Mouse (Mus musculus) erythroid progenitor cell, adult 5-6 weeks (primary cell): ENCODE measurements around the gene B4galnt4. TPM values are rescaled to one million over a fixed set of nuclear protein-coding genes. Genes with fewer than 3 reads are reported as not detected.

ENCODE experiments used
- ATAC-seq: replicated peaks from 2 replicates; pipeline ENCODE4 v1.8.0; 2016; ENCODE audit warnings: moderate number of reproducible peaks, mild to moderate bottlenecking, moderate TSS enrichment, inconsistent platforms; ENCODE audit not compliant: poor library complexity, low FRiP score, severe bottlenecking
- total RNA-seq, 2 experiments: library from RNA; stranded (forward) in 1 of 2; stranded (reverse) in 1 of 2; fragments of 150-400 nt in 1 of 2; fragments of 186-747, 209-891 nt in 1 of 2; gene quantifications; 2 replicates each; pipeline versions ENCODE4 v1.2.3 to v1.2.4; 2015 to 2017; ENCODE audit warnings: low replicate concordance in 2 of 2

B4galnt4 gene
- total RNA-seq, 2 experiments from 2014 or later = not detected

DNA sequence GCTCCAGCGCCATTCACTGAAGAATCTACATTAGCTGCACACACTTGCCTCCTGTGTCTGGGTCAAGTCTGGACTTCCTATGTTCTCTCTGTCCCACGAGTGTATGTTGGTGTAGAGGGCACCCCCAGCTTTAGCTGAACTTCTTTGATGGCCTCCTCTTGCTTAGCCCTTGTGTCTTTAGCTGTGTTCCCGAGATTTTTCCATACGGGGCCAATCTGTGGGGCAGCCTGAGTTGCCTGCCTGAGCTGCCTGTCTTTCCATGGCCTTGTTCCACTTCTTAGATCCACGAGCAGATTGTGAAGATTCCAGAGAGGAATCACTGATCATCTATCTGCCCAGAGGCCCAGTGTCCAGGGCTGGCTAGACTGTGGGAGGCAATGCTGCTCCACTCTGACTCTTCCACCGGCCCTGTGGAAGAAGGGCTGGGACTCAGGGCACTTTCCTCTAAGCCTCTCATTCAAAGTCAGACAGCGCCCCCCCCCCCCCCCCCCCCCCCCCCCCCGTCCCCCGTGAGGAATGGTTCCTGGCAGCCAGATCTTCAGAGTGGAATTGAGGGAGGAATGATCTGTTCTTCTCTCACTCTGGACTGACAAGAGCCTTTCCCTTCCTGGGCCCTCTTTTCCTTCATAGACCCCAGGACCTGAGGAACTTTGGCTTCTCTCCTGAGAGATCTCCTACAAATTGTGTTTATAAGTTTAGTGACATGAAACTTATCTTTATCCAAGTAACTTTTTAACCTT, 19.9 kb upstream of the B4galnt4 start:
- ATAC-seq = no peak

DNA sequence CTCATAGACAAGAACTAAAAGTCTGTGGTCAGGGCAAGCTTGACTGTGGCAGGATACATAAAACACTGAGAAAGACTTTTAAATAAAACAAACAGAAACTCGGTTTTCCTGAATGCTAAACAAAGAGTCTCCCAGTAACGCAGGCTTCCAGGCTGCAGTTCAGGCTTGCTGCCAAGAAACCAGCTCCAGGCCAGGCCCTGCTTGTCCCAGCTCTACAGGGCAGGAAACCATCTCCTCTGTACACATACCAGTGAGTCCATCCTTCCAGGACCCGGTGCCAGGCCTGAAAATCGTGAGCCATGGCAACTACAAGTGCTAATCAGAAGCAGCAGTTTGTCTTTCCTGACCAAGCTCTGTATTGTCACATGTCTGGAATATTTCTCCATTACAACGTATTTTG, 19.2 kb upstream of the B4galnt4 start:
- peak; percentile 60 for ATAC-seq

DNA sequence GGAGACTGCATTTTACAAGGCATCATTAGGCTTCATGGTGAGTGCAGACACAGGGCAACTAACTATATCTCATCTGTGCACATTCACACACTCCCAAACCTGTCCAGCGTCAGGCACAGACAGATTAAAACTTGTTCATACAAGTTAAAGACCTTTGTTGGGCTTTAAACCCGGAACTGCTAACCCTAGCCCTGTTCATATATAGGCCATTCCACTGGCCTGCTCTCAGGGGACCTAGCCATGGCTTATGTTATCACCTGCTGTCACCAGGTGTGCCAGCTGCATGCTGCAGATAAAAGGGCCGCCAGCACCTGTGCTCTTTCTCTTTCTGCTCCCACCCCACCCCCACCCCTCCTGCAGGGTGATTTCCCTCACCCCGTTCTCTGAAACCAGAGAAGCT, 18.4 kb upstream of the B4galnt4 start:
- ATAC-seq = peak; percentile 70

DNA sequence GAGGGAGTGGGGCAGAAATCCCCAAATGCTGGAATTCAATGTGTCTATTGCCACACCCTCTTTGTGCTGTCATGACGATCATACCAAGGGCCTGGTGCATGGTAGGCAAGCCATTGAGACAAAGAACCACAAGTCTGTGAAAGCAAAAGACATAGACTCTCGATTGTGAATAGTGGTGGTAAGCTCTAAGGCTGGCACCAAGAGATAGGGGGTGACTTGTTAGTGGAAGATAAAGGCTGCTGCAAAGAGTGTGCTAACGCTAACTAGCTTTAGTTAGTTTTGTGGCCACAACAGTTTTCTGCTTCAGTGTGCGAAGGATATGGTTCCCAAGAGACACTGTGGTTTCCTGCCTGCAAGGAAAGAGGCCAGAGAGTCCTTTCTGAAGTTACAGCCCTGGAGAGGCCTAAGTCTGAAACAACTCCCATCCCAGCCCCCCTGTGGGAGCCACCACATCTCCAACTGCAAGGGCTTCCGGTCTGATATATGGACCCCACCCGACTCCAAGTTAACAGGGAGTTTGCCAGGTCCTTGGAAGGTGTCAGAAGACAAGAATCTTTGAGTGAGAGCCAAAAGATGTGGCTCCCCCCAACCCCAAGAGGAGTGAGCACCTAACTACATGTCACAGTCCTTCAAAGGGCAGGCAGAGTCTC, 13.8 kb upstream of the B4galnt4 start:
- ATAC-seq = peak; percentile 62

DNA sequence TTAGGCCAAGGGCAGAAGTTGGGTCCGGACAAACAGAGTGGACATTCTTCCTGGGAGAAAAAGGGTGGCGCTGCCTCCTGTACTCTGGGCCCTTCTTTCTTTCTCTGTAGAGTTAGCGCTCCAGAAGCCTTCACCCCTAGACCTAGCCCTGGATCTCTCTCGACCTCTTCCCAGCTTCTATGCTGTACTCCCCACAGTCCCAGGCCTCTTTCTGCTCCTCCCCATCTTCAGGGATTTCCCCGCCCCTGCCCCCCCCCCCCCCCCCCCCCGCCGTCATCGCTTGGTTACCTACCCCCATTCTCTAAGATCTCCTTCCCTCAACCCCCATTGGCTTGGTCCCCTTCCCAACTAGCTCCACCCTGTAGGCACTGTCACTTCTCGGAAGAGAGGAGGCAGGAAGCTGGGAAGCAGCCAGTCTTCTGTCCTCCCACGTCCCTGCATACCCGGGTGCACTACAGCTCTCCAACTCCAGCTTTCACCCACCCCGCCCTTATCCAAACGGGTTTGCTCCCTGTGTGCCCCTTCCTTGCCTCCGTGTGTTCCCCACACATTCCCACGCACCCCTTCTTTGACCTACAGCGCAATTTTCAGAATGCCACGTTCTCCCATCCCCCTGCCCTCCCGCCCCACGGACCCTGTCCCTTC, 13.2 kb upstream of the B4galnt4 start:
- ATAC-seq = no peak

DNA sequence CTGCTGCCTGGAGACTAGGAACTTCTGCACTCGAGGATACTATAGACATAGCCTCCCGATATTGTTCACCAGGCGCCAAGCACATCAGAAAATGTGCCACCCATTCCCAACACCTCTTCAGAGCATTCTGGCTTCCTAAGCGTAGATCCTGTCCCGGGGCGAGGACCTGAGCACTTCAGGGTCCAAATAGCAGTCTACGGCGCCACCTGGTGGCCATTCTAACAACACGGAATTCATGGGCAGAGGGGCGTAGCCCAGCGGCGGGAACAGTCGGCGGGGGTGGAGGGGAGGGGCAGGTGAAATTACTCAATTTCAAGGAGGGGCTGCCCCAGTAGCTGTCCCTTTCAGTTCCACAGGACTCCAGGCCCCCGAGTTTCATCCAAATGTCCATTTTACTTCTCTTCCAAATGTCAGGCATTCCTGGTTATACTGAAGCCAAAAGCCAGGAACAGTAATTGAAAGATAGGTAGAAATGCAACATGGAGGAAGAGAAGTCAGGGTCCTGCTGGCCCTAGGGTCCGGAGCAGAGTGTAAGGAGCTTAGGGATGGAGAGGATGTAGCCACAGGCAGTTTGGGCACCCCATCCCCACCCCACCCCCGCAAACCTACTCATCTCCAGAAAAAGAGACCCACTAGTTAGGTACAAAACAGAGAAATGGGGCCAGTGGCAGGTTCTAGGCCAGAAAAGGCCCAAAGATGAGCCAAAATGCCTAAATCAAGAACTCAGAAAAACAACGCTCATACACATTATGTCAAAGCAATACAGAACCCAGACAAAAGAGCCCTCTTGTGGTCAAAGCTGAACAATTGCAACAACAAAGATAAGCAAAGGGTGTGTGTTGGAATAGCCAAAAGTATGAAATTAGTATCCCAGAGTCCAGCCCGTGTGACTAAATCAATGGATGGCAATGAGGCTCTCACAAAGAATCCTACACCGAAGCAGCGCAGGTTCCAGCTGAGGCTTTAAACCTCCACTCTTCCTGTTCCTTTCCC, 12.4 kb upstream of the B4galnt4 start:
- ATAC-seq = peak; percentile 76

DNA sequence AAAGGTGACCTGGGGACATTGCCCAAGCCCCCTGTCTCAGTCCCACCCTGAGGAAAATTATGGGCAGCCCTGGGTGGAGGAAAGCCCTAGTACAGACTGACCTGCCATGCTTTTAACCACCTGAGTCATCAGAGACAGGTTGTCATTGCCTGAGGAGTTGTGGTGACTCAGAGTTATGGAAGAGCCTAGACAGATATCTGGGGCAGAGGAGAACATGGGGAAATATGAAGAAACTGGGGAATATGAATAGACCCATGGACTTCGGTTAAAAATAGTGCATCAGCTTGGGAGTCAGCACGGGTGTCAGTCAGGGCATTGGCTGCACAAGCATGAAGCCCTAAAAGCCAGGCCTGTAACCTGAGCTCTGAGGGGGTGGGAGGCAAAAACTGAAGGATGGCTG, 11.6 kb upstream of the B4galnt4 start:
- no peak for ATAC-seq

DNA sequence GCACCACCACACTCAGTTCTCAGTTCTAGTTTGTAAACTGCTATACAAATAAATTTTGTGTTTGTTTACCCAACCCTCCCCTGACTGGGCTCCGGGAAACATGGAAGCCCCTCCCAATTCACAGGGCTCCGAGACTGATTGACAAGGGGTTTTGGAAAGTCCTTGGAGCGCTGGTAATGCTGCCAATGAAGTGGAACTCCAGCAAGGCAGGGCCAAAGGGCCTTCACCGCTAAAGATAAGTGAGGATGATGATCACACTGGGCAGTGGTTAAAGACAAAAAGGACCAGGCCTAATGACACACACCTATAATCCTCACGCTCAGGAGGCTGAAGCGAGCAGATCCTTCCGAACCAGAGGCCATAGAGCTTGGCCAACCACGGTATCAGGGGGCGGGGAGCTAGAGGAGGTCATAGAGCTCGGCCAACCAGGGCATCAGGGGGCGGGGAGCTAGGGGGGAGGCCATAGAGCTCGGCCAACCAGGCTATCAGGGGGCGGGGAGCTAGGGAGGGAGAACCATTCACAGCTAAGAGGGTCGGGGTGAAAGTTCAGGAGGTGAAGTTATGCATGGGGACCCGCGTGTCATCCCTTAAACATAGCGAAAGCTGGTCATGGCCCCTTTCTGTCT, 9.7 kb upstream of the B4galnt4 start:
- ATAC-seq = no peak

DNA sequence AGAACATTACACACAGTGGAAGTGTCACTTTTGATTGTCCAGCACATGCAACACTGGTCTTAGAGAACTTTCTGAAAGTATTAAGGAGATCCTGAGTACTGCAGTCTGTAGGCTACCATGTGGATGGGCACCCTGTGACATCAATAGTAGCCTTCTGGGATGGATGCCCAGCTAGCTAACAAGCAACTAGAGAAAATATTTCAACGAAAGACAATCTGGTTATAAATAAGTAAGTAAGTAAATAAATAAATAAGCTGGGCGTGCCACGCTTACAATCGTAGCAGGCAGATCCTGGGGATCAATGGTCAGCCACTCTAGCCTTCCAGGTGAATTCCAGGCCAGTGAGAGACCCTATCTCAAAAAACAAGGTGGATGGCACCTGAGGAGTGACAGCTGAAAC, 8.9 kb upstream of the B4galnt4 start:
- no peak for ATAC-seq

GRCm38 (mm10) chr7:141052421-141052820, 8.5 kb upstream of the B4galnt4 start:
- ATAC-seq = no peak

DNA sequence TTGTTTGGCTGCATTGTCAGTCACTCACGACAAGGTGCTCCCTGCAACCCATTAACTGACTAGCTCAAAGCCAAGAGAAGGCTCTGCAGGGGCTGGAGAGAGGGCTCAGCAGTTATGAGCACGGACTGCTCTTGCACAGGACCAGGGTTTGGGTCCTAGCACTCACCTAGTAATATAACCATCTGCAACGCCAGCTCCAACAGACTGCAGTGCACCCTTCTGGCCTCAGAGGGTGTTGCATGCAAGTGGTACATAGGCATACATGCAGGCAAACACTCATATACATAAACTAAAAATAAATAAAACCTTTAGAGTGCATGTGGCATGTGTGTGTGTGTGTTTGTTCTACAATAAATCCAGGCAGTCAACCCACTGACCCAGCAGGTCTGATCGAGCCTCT, 5.1 kb upstream of the B4galnt4 start:
- ATAC-seq = no peak

- no peak for ATAC-seq
Observed at GRCm38 (mm10) chr7:141056976-141057375, 3.9 kb upstream of the B4galnt4 start.

- no peak for ATAC-seq
Observed at GRCm38 (mm10) chr7:141057541-141057940, 3.4 kb upstream of the B4galnt4 start.

DNA sequence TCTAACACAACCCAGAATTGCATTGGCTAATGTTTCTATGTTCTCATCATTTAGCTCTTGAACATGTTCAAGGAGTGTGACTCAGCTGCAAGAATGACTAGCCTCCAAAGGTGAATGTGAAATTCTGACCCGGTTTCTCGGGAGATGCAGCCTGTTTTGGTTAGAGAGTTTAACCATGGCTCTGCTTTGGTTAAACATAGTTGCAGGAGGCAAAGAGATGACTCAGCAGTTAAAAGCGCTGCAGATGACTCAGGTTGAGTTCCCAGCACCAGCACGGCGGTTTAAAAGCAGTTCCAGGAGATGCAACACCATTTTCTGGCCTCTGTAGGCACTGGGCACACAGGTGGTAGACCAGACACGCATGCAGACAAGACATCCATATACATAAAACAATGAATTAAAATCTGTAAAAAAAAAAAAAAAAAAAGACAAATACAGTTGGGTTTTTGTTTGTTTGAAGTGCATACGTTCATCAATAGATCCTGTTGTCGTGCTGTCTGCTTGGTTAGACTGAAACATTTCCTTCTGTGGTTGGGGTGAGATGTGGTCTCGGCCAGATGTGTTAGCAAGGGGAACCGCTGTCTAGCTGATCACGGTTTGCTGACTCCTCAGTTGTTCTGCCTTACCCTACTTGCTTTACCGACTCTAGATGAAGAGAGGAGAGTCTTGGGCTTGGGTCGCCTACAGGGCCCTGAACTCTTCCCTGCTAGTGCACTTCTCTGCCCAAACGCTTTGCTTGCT, 2.1 kb upstream of the B4galnt4 start:
- ATAC-seq = no peak

- no peak for ATAC-seq
Observed at GRCm38 (mm10) chr7:141059929-141060328, 975 bp upstream of the B4galnt4 start.

GRCm38 (mm10) chr7:141061269-141061692, 377 bp downstream of the B4galnt4 start:
- no peak for ATAC-seq

GRCm38 (mm10) chr7:141062525-141062924, 1.6 kb downstream of the B4galnt4 start:
- ATAC-seq = no peak

GRCm38 (mm10) chr7:141063353-141063752, 2.4 kb downstream of the B4galnt4 start:
- ATAC-seq = no peak

GRCm38 (mm10) chr7:141064175-141064574, 3.3 kb downstream of the B4galnt4 start:
- ATAC-seq = no peak
